9 mouse cellular contexts compared by ENCODE assay signal in the genomic region with DNA sequence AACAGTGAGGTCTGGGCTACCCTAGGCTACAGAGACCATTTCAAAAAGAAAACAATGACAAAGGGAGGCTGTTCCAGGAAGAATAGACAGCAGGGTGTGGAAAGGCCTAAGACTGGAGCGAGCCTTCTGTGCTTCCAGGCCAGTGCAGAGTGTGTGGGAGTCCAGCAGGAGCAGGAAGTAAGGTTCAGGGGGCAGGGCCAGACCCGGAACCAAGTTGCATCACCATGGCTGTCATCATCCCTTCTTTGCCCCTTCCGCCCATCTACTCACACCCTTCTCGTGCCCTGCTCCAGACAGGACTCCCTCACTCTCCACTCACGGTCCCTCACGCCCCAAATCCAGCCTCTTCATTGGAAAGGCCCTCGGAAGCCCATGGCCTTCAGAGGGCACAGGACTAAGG. TPM values are rescaled to one million over a fixed set of nuclear protein-coding genes. Genes with fewer than 3 reads are reported as not detected.
DNase-seq lines count a peak whose midpoint lies in the region; ATAC-seq and TF ChIP-seq lines count a peak whose summit lies in the region.
"Had no signal": no experiment of that assay in that cellular context is flagged by ENCODE, and none has a peak within 500 bp of the region (broad histone marks: within the 10 kb centered on the region; RNA-seq: fewer than 3 reads in every experiment).

No protein-coding gene starts in this region.

- peak; percentile 43; the same call in 1 of the 2 replicates for TF ChIP-seq POLR2A in lung, adult 2 months (IDR thresholded peaks at IDR 0.05; ENCODE audit: borderline replicate concordance, extremely low read depth, low read depth, low read length)

- peaks cover 72% of the 10 kb centered on the region for H3K4me1 ChIP-seq in hindbrain, embryonic 10.5 days (replicated peaks)
- peaks cover 26% of the 10 kb centered on the region; the same call in 1 of the 2 replicates for H3K4me1 ChIP-seq in hindbrain, postnatal 0 days (ENCODE audit: insufficient read depth, low read length)
- peaks cover 91% of the 10 kb centered on the region for H3K4me1 ChIP-seq in E14TG2a.4 (replicated peaks; ENCODE audit: low read depth, low read length)
- peaks cover 76% of the 10 kb centered on the region for H3K4me1 ChIP-seq in heart, embryonic 12.5 days (replicated peaks)
- peaks cover 45% of the 10 kb centered on the region for H3K4me1 ChIP-seq in lung, adult 2 months (ENCODE audit: control insufficient read depth, insufficient read depth, low read length)

- no peak for DNase-seq in hindbrain, embryonic 10.5 days (ENCODE audit: low spot score)
- no peak for DNase-seq in hindbrain, postnatal 0 days (ENCODE audit: low spot score)
- DNase-seq in lung, adult 2 months, result no peak
- no peak for DNase-seq in cerebellum, adult 11 months
- DNase-seq in Muller cell, postnatal 12 days (ENCODE audit: inconsistent ontology term), result no peak
- no peak for DNase-seq in embryo, embryonic 9.5 days (ENCODE audit: extremely low spot score)

- H3K9me3 ChIP-seq in hindbrain, embryonic 10.5 days, result no peaks in the 10 kb centered on the region
- no peaks in the 10 kb centered on the region for H3K9me3 ChIP-seq in hindbrain, postnatal 0 days (ENCODE audit: low read length)
- no peaks in the 10 kb centered on the region for H3K9me3 ChIP-seq in E14TG2a.4 (ENCODE audit: low read length)
- no peaks in the 10 kb centered on the region for H3K9me3 ChIP-seq in heart, embryonic 12.5 days (replicated peaks)
- H3K9me3 ChIP-seq: G1E had no signal

- H3K27ac ChIP-seq in hindbrain, embryonic 10.5 days, result peak overlapping the region; percentile 59
- H3K27ac ChIP-seq in hindbrain, postnatal 0 days, result no peak overlapping the region
- H3K27ac ChIP-seq in heart, embryonic 12.5 days (ENCODE audit: poor library complexity, severe bottlenecking), result peak overlapping the region; percentile 77

- H3K9ac ChIP-seq in hindbrain, postnatal 0 days (replicated peaks; ENCODE audit: low read length), result no peak overlapping the region
- H3K9ac ChIP-seq in heart, embryonic 12.5 days, result peak overlapping the region; percentile 46

- no peak for ATAC-seq in hindbrain, postnatal 0 days
- ATAC-seq in heart, embryonic 12.5 days (ENCODE audit: insufficient number of reproducible peaks, low FRiP score), result no peak

- H3K27me3 ChIP-seq in hindbrain, embryonic 10.5 days (ENCODE audit: insufficient read depth, poor library complexity, severe bottlenecking), result no peaks in the 10 kb centered on the region
- H3K27me3 ChIP-seq in hindbrain, postnatal 0 days (ENCODE audit: insufficient read depth, low read length), result no peaks in the 10 kb centered on the region
- 0 out of 2 replicates have a peak, but pooled peaks cover under 1% of the 10 kb centered on the region for H3K27me3 ChIP-seq in E14TG2a.4 (ENCODE audit: insufficient read depth, low read length)
- no peaks in the 10 kb centered on the region for H3K27me3 ChIP-seq in heart, embryonic 12.5 days (replicated peaks)

- H3K4me2 ChIP-seq in hindbrain, postnatal 0 days (ENCODE audit: low read depth, low read length), result no peak overlapping the region
- peak overlapping the region; percentile 89; the same call in 1 of the 2 replicates for H3K4me2 ChIP-seq in heart, embryonic 12.5 days

- 89% methylated on average over 7 of the region's 7 CpGs for WGBS in hindbrain, embryonic 10.5 days
- 81% methylated on average over 7 of the region's 7 CpGs for WGBS in hindbrain, postnatal 0 days
- WGBS in heart, embryonic 12.5 days, result 63% methylated on average over 7 of the region's 7 CpGs
- WGBS in lung, adult 2 months, result 31% methylated on average over 7 of the region's 7 CpGs

- peaks cover 68% of the 10 kb centered on the region for H3K36me3 ChIP-seq in hindbrain, embryonic 10.5 days
- H3K36me3 ChIP-seq in hindbrain, postnatal 0 days (ENCODE audit: insufficient read depth, low read length), result 0 out of 2 replicates have a peak, but pooled peaks cover 3% of the 10 kb centered on the region
- H3K36me3 ChIP-seq in E14TG2a.4 (ENCODE audit: insufficient read depth, low read length), result peaks cover 53% of the 10 kb centered on the region
- H3K36me3 ChIP-seq in heart, embryonic 12.5 days, result peaks cover 22% of the 10 kb centered on the region

- TF ChIP-seq CTCF in hindbrain, postnatal 0 days (IDR thresholded peaks at IDR 0.05; ENCODE audit: low read depth), result no peak
- TF ChIP-seq CTCF in E14TG2a.4 (conservative IDR thresholded peaks at IDR 0.05; ENCODE audit: low read length), result no peak
- TF ChIP-seq CTCF in lung, adult 2 months (IDR thresholded peaks at IDR 0.05; ENCODE audit: insufficient read depth, low read length), result no peak

- no peak overlapping the region for H3K4me3 ChIP-seq in hindbrain, embryonic 10.5 days
- no peak overlapping the region for H3K4me3 ChIP-seq in hindbrain, postnatal 0 days (ENCODE audit: low read length)
- H3K4me3 ChIP-seq in E14TG2a.4 (replicated peaks; ENCODE audit: low read length), result peak overlapping the region; percentile 54
- H3K4me3 ChIP-seq in heart, embryonic 12.5 days, result no peak overlapping the region
- H3K4me3 ChIP-seq in lung, adult 2 months (replicated peaks; ENCODE audit: extremely low read depth, low read depth, low read length), result no peak overlapping the region

RNA-seq across cellular contexts. Expression of gene Carhsp1, which starts 4.7 kb away (rescaled TPM):
- 187 and 235 TPM in 2 replicates for polyA plus RNA-seq in hindbrain, embryonic 10.5 days (2016; fragmentation: Nextera tagmentation; extraction: Ambion mirVana)
- 120 and 127 TPM in 2 replicates for total RNA-seq in hindbrain, postnatal 0 days (2014; rRNA removed)
- polyA plus RNA-seq in hindbrain, postnatal 0 days (2015; fragmentation: Nextera tagmentation; extraction: Ambion mirVana), result 105 and 110 TPM in 2 replicates
- 95.8 and 102 TPM in 2 replicates for polyA plus RNA-seq in heart, embryonic 12.5 days (2016; fragmentation: Nextera tagmentation; extraction: Ambion mirVana)
- polyA plus RNA-seq in lung, adult 2 months (2012; rRNA removed), result 89.5 and 94.0 TPM in 2 replicates

RNA-seq across cellular contexts. Expression of gene Gm5767, which starts 13.3 kb away (rescaled TPM):
- polyA plus RNA-seq in hindbrain, embryonic 10.5 days (2016; fragmentation: Nextera tagmentation; extraction: Ambion mirVana), result not detected in 2 replicates
- not detected in 2 replicates for total RNA-seq in hindbrain, postnatal 0 days (2014; rRNA removed)
- polyA plus RNA-seq in hindbrain, postnatal 0 days (2015; fragmentation: Nextera tagmentation; extraction: Ambion mirVana), result not detected in 2 replicates
- not detected in 2 replicates for polyA plus RNA-seq in heart, embryonic 12.5 days (2016; fragmentation: Nextera tagmentation; extraction: Ambion mirVana)
- polyA plus RNA-seq in lung, adult 2 months (2012; rRNA removed), result 0.23 TPM in 1 of 2 replicates, not detected in the other
- total RNA-seq: G1E had no signal
- polyA plus RNA-seq: G1E had no signal

RNA-seq across cellular contexts. Expression of gene Tmem186, which starts 29.7 kb away (rescaled TPM):
- polyA plus RNA-seq in hindbrain, embryonic 10.5 days (2016; fragmentation: Nextera tagmentation; extraction: Ambion mirVana), result 22.8 and 23.8 TPM in 2 replicates
- 18.9 and 19.1 TPM in 2 replicates for total RNA-seq in hindbrain, postnatal 0 days (2014; rRNA removed)
- 14.5 and 15.7 TPM in 2 replicates for polyA plus RNA-seq in hindbrain, postnatal 0 days (2015; fragmentation: Nextera tagmentation; extraction: Ambion mirVana)
- polyA plus RNA-seq in heart, embryonic 12.5 days (2016; fragmentation: Nextera tagmentation; extraction: Ambion mirVana), result 16.9 TPM in 2 replicates
- polyA plus RNA-seq in lung, adult 2 months (2012; rRNA removed), result 7.7 and 8.2 TPM in 2 replicates

RNA-seq across cellular contexts. Expression of gene Pmm2, which starts 29.8 kb away (rescaled TPM):
- 45.3 and 48.9 TPM in 2 replicates for polyA plus RNA-seq in hindbrain, embryonic 10.5 days (2016; fragmentation: Nextera tagmentation; extraction: Ambion mirVana)
- 33.1 and 44.4 TPM in 2 replicates for total RNA-seq in hindbrain, postnatal 0 days (2014; rRNA removed)
- 25.7 and 28.5 TPM in 2 replicates for polyA plus RNA-seq in hindbrain, postnatal 0 days (2015; fragmentation: Nextera tagmentation; extraction: Ambion mirVana)
- polyA plus RNA-seq in heart, embryonic 12.5 days (2016; fragmentation: Nextera tagmentation; extraction: Ambion mirVana), result 43.1 and 43.3 TPM in 2 replicates
- polyA plus RNA-seq in lung, adult 2 months (2012; rRNA removed), result 47.8 and 55.4 TPM in 2 replicates
